In genomic region chr4:106868737-106869438, GRCm38 (mm10) we compare ENCODE assay signal across 15 mouse cellular contexts. TPM values are rescaled to one million over a fixed set of nuclear protein-coding genes. Genes with fewer than 3 reads are reported as not detected.
DNase-seq lines count a peak whose midpoint lies in the region; ATAC-seq and TF ChIP-seq lines count a peak whose summit lies in the region.
"Had no signal": no experiment of that assay in that cellular context is flagged by ENCODE, and none has a peak within 500 bp of the region (broad histone marks: within the 10 kb centered on the region; RNA-seq: fewer than 3 reads in every experiment).

No protein-coding gene starts in this region.

- no peak overlapping the region for H3K4me2 ChIP-seq in heart, embryonic 12.5 days
- H3K4me2 ChIP-seq in embryonic facial prominence, embryonic 14.5 days (ENCODE audit: low read depth, low read length) = no peak overlapping the region
- no peak overlapping the region for H3K4me2 ChIP-seq in limb, embryonic 13.5 days (replicated peaks)
- H3K4me2 ChIP-seq: forebrain, embryonic 13.5 days; hindbrain, embryonic 15.5 days; lung, embryonic 15.5 days had no signal

- DNase-seq in heart, adult 2 months = no peak
- DNase-seq in CD4-positive, CD25-positive, alpha-beta regulatory T cell, adult 2 months (ENCODE audit: low read depth, low spot score) = peak; percentile 57
- peak; percentile 61 for DNase-seq in embryonic facial prominence, embryonic 14.5 days (ENCODE audit: low spot score)
- no peak for DNase-seq in urinary bladder, postnatal 36 days (ENCODE audit: low spot score in 2 of 2)
- no peak for DNase-seq in kidney, postnatal 4 days
- DNase-seq in embryo, embryonic 11 days = no peak
- DNase-seq: adrenal gland, postnatal 25 days; cerebellum, adult 9-11 months; right cerebral cortex, adult 18-20 months; thymus, adult 18-20 months had no signal

- peak overlapping the region; percentile 13; the same call in 1 of the 2 replicates for H3K9ac ChIP-seq in heart, embryonic 12.5 days
- no peak overlapping the region for H3K9ac ChIP-seq in heart, adult 2 months (ENCODE audit: low read depth, low read length)
- no peak overlapping the region for H3K9ac ChIP-seq in embryonic facial prominence, embryonic 14.5 days (ENCODE audit: low read depth, low read length)
- H3K9ac ChIP-seq in limb, embryonic 13.5 days = 0 out of 2 replicates have a peak overlapping the region, but pooled peaks have one; percentile 32
- H3K9ac ChIP-seq: forebrain, embryonic 13.5 days; hindbrain, embryonic 15.5 days; lung, embryonic 15.5 days had no signal

- H3K9me3 ChIP-seq in heart, embryonic 12.5 days (replicated peaks) = no peaks in the 10 kb centered on the region
- no peaks in the 10 kb centered on the region for H3K9me3 ChIP-seq in embryonic facial prominence, embryonic 14.5 days (ENCODE audit: control insufficient read depth, low read length)
- no peaks in the 10 kb centered on the region for H3K9me3 ChIP-seq in limb, embryonic 13.5 days
- H3K9me3 ChIP-seq: forebrain, embryonic 13.5 days; hindbrain, embryonic 15.5 days; lung, embryonic 15.5 days had no signal

- 26% methylated on average over 12 of the region's 12 CpGs for WGBS in heart, embryonic 12.5 days
- 41% methylated on average over 12 of the region's 12 CpGs for WGBS in heart, adult 2 months
- 48% methylated on average over 12 of the region's 12 CpGs for WGBS in embryonic facial prominence, embryonic 14.5 days
- WGBS in limb, embryonic 13.5 days = 54% methylated on average over 12 of the region's 12 CpGs

- TF ChIP-seq CTCF in heart, adult 2 months (IDR thresholded peaks at IDR 0.05) = no peak

- H3K27ac ChIP-seq in heart, embryonic 12.5 days (ENCODE audit: poor library complexity, severe bottlenecking) = peak overlapping the region; percentile 71
- H3K27ac ChIP-seq in heart, adult 2 months = no peak overlapping the region
- peak overlapping the region; percentile 22 for H3K27ac ChIP-seq in embryonic facial prominence, embryonic 14.5 days (replicated peaks; ENCODE audit: low read depth, low read length)
- H3K27ac ChIP-seq in limb, embryonic 13.5 days = peak overlapping the region; percentile 48; the same call in 1 of the 2 replicates
- H3K27ac ChIP-seq: forebrain, embryonic 13.5 days; hindbrain, embryonic 15.5 days; lung, embryonic 15.5 days had no signal

- intact Hi-C loops in heart, adult 2 months (cut with DNase I) = no loop called here

- TF ChIP-seq EP300 in heart, adult 2 months (IDR thresholded peaks at IDR 0.05; ENCODE audit: insufficient read depth, low read depth, low read length) = no peak

- H3K4me1 ChIP-seq in heart, embryonic 12.5 days (replicated peaks) = peaks cover 52% of the 10 kb centered on the region
- peaks cover 1% of the 10 kb centered on the region; the same call in 1 of the 2 replicates for H3K4me1 ChIP-seq in heart, adult 2 months (ENCODE audit: control insufficient read depth, insufficient read depth, low read length)
- H3K4me1 ChIP-seq in embryonic facial prominence, embryonic 14.5 days (ENCODE audit: control insufficient read depth, insufficient read depth, low read length) = peaks cover 36% of the 10 kb centered on the region
- H3K4me1 ChIP-seq in limb, embryonic 13.5 days = peaks cover 52% of the 10 kb centered on the region

- peak; percentile 64 for ATAC-seq in heart, embryonic 12.5 days (ENCODE audit: insufficient number of reproducible peaks, low FRiP score)
- peak; percentile 31; the same call in 1 of the 2 replicates for ATAC-seq in embryonic facial prominence, embryonic 14.5 days (ENCODE audit: low read depth)
- ATAC-seq in limb, embryonic 13.5 days (ENCODE audit: low FRiP score, low read depth) = no peak
- ATAC-seq: forebrain, embryonic 13.5 days had no signal

- no peaks in the 10 kb centered on the region for H3K79me2 ChIP-seq in heart, adult 2 months (replicated peaks; ENCODE audit: control insufficient read depth, insufficient read depth, low read length)

- no peak overlapping the region for H3K4me3 ChIP-seq in heart, embryonic 12.5 days
- H3K4me3 ChIP-seq in heart, adult 2 months = no peak overlapping the region
- no peak overlapping the region for H3K4me3 ChIP-seq in embryonic facial prominence, embryonic 14.5 days (ENCODE audit: low read depth, low read length)
- H3K4me3 ChIP-seq in limb, embryonic 13.5 days = no peak overlapping the region
- H3K4me3 ChIP-seq: forebrain, embryonic 13.5 days; hindbrain, embryonic 15.5 days; lung, embryonic 15.5 days had no signal

- H3K36me3 ChIP-seq in heart, embryonic 12.5 days = no peaks in the 10 kb centered on the region
- H3K36me3 ChIP-seq in heart, adult 2 months (ENCODE audit: control insufficient read depth, insufficient read depth, low read length) = no peaks in the 10 kb centered on the region
- H3K36me3 ChIP-seq in embryonic facial prominence, embryonic 14.5 days (ENCODE audit: control insufficient read depth, insufficient read depth, low read length) = no peaks in the 10 kb centered on the region
- no peaks in the 10 kb centered on the region for H3K36me3 ChIP-seq in limb, embryonic 13.5 days
- H3K36me3 ChIP-seq: hindbrain, embryonic 15.5 days; lung, embryonic 15.5 days had no signal

- TF ChIP-seq POLR2A in heart, adult 2 months (IDR thresholded peaks at IDR 0.05; ENCODE audit: insufficient read depth, low read depth, low read length) = no peak

- H3K27me3 ChIP-seq in heart, embryonic 12.5 days (replicated peaks) = no peaks in the 10 kb centered on the region
- H3K27me3 ChIP-seq in heart, adult 2 months (ENCODE audit: control insufficient read depth, insufficient read depth, low read length) = no peaks in the 10 kb centered on the region
- no peaks in the 10 kb centered on the region for H3K27me3 ChIP-seq in embryonic facial prominence, embryonic 14.5 days (replicated peaks; ENCODE audit: control insufficient read depth, insufficient read depth, low read length)
- no peaks in the 10 kb centered on the region for H3K27me3 ChIP-seq in limb, embryonic 13.5 days
- H3K27me3 ChIP-seq: forebrain, embryonic 13.5 days; hindbrain, embryonic 15.5 days; lung, embryonic 15.5 days had no signal

RNA-seq across cellular contexts. Expression of gene Ssbp3, which starts 41.6 kb away (rescaled TPM):
- polyA plus RNA-seq in heart, embryonic 12.5 days (2016; fragmentation: Nextera tagmentation; extraction: Ambion mirVana) = 101 and 105 TPM in 2 replicates
- 10 to 100 TPM; 37.3 to 39.0 TPM for total RNA-seq in heart, adult 2 months (2021)
- polyA plus RNA-seq in heart, adult 2 months (2012; rRNA removed) = 26.1 and 26.6 TPM in 2 replicates
- polyA plus RNA-seq in embryonic facial prominence, embryonic 14.5 days (2014; fragmentation: Nextera tagmentation; extraction: Ambion mirVana) = 72.9 and 88.2 TPM in 2 replicates
- polyA plus RNA-seq in limb, embryonic 13.5 days (2015; fragmentation: Nextera tagmentation; extraction: Ambion mirVana) = 171 and 173 TPM in 2 replicates

Comparison
In these comparisons a context has a peak if more than half of its experiments do, and no peak if none do; other contexts are left out.
1. H3K9ac ChIP-seq: peak in heart, embryonic 12.5 days (single experiment) and limb, embryonic 13.5 days (single experiment); none in heart, adult 2 months (single experiment) and embryonic facial prominence, embryonic 14.5 days (single experiment).
2. DNase-seq: peak in CD4-positive, CD25-positive, alpha-beta regulatory T cell, adult 2 months (single experiment) and embryonic facial prominence, embryonic 14.5 days (single experiment); none in heart, adult 2 months (0 of 2), urinary bladder, postnatal 36 days (0 of 2), kidney, postnatal 4 days (0 of 2) and embryo, embryonic 11 days (single experiment).